In the genomic region with DNA sequence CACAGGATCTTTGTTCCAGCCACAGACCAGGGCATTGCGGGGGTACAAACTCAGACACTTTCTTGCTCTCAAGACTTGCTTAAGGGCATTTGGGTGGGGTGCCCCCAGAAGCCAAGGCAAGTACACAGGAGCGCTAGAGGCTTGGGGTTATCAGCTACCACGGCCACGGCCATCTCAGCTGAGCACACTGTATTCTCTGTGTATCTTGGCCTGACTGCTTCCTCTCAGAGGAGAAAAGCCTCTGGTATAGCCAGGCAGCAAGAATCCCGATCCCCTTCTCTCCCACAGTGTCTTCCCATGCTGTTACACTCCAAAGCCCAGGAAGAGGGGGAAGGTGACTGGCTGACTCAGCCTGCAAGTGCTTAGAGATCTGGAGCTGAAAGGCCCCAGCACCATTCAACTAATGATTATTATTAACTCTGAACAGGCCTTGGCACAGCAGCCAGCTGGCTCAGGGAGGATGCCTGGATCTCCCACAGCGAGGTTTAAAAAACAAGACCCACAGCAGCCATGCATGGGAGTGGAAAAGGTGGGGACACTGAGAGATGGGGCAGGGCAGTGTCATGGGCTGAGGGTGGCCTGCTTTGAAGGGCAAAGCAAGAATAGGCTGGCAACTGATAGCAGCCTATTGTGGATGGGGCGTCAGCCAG, we compare ENCODE assay signal across 8 mouse cellular contexts. TPM values are rescaled to one million over a fixed set of nuclear protein-coding genes. Genes with fewer than 3 reads are reported as not detected.
DNase-seq lines count a peak whose midpoint lies in the region; ATAC-seq lines count a peak whose summit lies in the region.

No protein-coding gene starts in this region.

- H3K36me3 ChIP-seq in heart, embryonic 16.5 days (ENCODE audit: control insufficient read depth, insufficient read depth): 0 out of 2 replicates have a peak, but pooled peaks cover 4% of the 10 kb centered on the region
- peaks cover 6% of the 10 kb centered on the region; the same call in 1 of the 2 replicates for H3K36me3 ChIP-seq in heart, embryonic 11.5 days (ENCODE audit: control insufficient read depth, insufficient read depth, low read length)
- H3K36me3 ChIP-seq in hindbrain, embryonic 13.5 days: peaks cover 19% of the 10 kb centered on the region
- H3K36me3 ChIP-seq in midbrain, embryonic 13.5 days: peaks cover 13% of the 10 kb centered on the region

- H3K4me3 ChIP-seq in heart, embryonic 16.5 days (ENCODE audit: low read length): no peak overlapping the region
- H3K4me3 ChIP-seq in heart, embryonic 11.5 days (ENCODE audit: low read depth, low read length): no peak overlapping the region
- no peak overlapping the region for H3K4me3 ChIP-seq in hindbrain, embryonic 13.5 days
- H3K4me3 ChIP-seq in midbrain, embryonic 13.5 days (replicated peaks): no peak overlapping the region

- H3K4me1 ChIP-seq in heart, embryonic 16.5 days (ENCODE audit: control insufficient read depth, insufficient read depth, low read length): peaks cover 23% of the 10 kb centered on the region
- H3K4me1 ChIP-seq in heart, embryonic 11.5 days (ENCODE audit: control insufficient read depth, insufficient read depth, low read length): peaks cover 15% of the 10 kb centered on the region
- peaks cover 57% of the 10 kb centered on the region for H3K4me1 ChIP-seq in hindbrain, embryonic 13.5 days (replicated peaks)
- peaks cover 45% of the 10 kb centered on the region for H3K4me1 ChIP-seq in midbrain, embryonic 13.5 days (replicated peaks)

- no peak overlapping the region for H3K9ac ChIP-seq in heart, embryonic 16.5 days (ENCODE audit: low read length)
- H3K9ac ChIP-seq in heart, embryonic 11.5 days (ENCODE audit: low read depth, low read length): no peak overlapping the region
- H3K9ac ChIP-seq in hindbrain, embryonic 13.5 days: peak overlapping the region; percentile 58
- H3K9ac ChIP-seq in midbrain, embryonic 13.5 days (replicated peaks): peak overlapping the region; percentile 58; the same call in 1 of the 2 replicates

- WGBS in heart, embryonic 16.5 days: 58% methylated on average over 7 of the region's 7 CpGs
- 57% methylated on average over 7 of the region's 7 CpGs for WGBS in heart, embryonic 11.5 days (ENCODE audit: insufficient replicate concordance)
- 73% methylated on average over 7 of the region's 7 CpGs for WGBS in hindbrain, embryonic 13.5 days
- WGBS in midbrain, embryonic 13.5 days: 79% methylated on average over 7 of the region's 7 CpGs

- H3K9me3 ChIP-seq in heart, embryonic 16.5 days (replicated peaks; ENCODE audit: control insufficient read depth, low read length): no peaks in the 10 kb centered on the region
- H3K9me3 ChIP-seq in heart, embryonic 11.5 days (replicated peaks; ENCODE audit: control insufficient read depth, low read length): no peaks in the 10 kb centered on the region
- H3K9me3 ChIP-seq in hindbrain, embryonic 13.5 days: no peaks in the 10 kb centered on the region
- H3K9me3 ChIP-seq in midbrain, embryonic 13.5 days: no peaks in the 10 kb centered on the region

- ATAC-seq in heart, embryonic 16.5 days (replicated peaks; ENCODE audit: extremely low read depth, insufficient read depth, low FRiP score): no peak
- no peak for ATAC-seq in heart, embryonic 11.5 days (replicated peaks; ENCODE audit: insufficient number of reproducible peaks, low FRiP score, low TSS enrichment)
- no peak for ATAC-seq in hindbrain, embryonic 13.5 days (ENCODE audit: low FRiP score)
- no peak for ATAC-seq in midbrain, embryonic 13.5 days

- DNase-seq in cerebellum, adult 9-11 months: peak; percentile 47
- DNase-seq in urinary bladder, postnatal 25 days (ENCODE audit: low spot score): no peak
- no peak for DNase-seq in urinary bladder, adult 2 months (ENCODE audit: low spot score)
- no peak for DNase-seq in gastrocnemius, postnatal 14 days

- intact Hi-C loops in gastrocnemius, postnatal 14 days (cut with DNase I; ENCODE audit: low total_unique reads): no loop called here

- no peak overlapping the region for H3K4me2 ChIP-seq in heart, embryonic 16.5 days (ENCODE audit: low read depth, low read length)
- H3K4me2 ChIP-seq in heart, embryonic 11.5 days: no peak overlapping the region
- no peak overlapping the region for H3K4me2 ChIP-seq in hindbrain, embryonic 13.5 days
- H3K4me2 ChIP-seq in midbrain, embryonic 13.5 days (replicated peaks): no peak overlapping the region

- no peaks in the 10 kb centered on the region for H3K27me3 ChIP-seq in heart, embryonic 16.5 days (ENCODE audit: control insufficient read depth, insufficient read depth, low read length)
- no peaks in the 10 kb centered on the region for H3K27me3 ChIP-seq in heart, embryonic 11.5 days (ENCODE audit: control insufficient read depth, insufficient read depth, low read length)
- no peaks in the 10 kb centered on the region for H3K27me3 ChIP-seq in hindbrain, embryonic 13.5 days
- no peaks in the 10 kb centered on the region for H3K27me3 ChIP-seq in midbrain, embryonic 13.5 days

- 0 out of 2 replicates have a peak overlapping the region, but pooled peaks have one; percentile 3 for H3K27ac ChIP-seq in heart, embryonic 16.5 days (ENCODE audit: low read length)
- no peak overlapping the region for H3K27ac ChIP-seq in heart, embryonic 11.5 days (ENCODE audit: low read depth, low read length)
- H3K27ac ChIP-seq in hindbrain, embryonic 13.5 days: peak overlapping the region; percentile 90
- peak overlapping the region; percentile 84 for H3K27ac ChIP-seq in midbrain, embryonic 13.5 days

RNA-seq across cellular contexts. Expression of a gene that starts 4.9 kb away (rescaled TPM):
- 3.2 and 3.5 TPM in 2 replicates for polyA plus RNA-seq in heart, embryonic 16.5 days (2015; fragmentation: Nextera tagmentation; extraction: Ambion mirVana)
- 1.7 and 2.0 TPM in 2 replicates for polyA plus RNA-seq in heart, embryonic 11.5 days (2014; fragmentation: Nextera tagmentation; extraction: Ambion mirVana)
- 3.5 and 4.3 TPM in 2 replicates for polyA plus RNA-seq in hindbrain, embryonic 13.5 days (2015; fragmentation: Nextera tagmentation; extraction: Ambion mirVana)
- 4.3 and 5.6 TPM in 2 replicates for polyA plus RNA-seq in midbrain, embryonic 13.5 days (2015; fragmentation: Nextera tagmentation; extraction: Ambion mirVana)
- 8.3 and 8.6 TPM in 2 replicates for polyA plus RNA-seq in urinary bladder, adult 2 months (2012; rRNA removed)
- total RNA-seq in gastrocnemius, postnatal 14 days (2021): 1 to 10 TPM; 2.3 to 2.9 TPM

RNA-seq across cellular contexts. Expression of a gene that starts 9.9 kb away (rescaled TPM):
- 2.5 and 3.5 TPM in 2 replicates for polyA plus RNA-seq in heart, embryonic 16.5 days (2015; fragmentation: Nextera tagmentation; extraction: Ambion mirVana)
- polyA plus RNA-seq in heart, embryonic 11.5 days (2014; fragmentation: Nextera tagmentation; extraction: Ambion mirVana): 1.3 and 1.9 TPM in 2 replicates
- 12.0 and 13.8 TPM in 2 replicates for polyA plus RNA-seq in hindbrain, embryonic 13.5 days (2015; fragmentation: Nextera tagmentation; extraction: Ambion mirVana)
- 9.9 and 11.0 TPM in 2 replicates for polyA plus RNA-seq in midbrain, embryonic 13.5 days (2015; fragmentation: Nextera tagmentation; extraction: Ambion mirVana)
- polyA plus RNA-seq in urinary bladder, adult 2 months (2012; rRNA removed): 9.4 and 13.1 TPM in 2 replicates
- total RNA-seq in gastrocnemius, postnatal 14 days (2021): 10 to 100 TPM; 23.9 to 31.1 TPM

RNA-seq across cellular contexts. Expression of a gene that starts 14.7 kb away (rescaled TPM):
- polyA plus RNA-seq in heart, embryonic 16.5 days (2015; fragmentation: Nextera tagmentation; extraction: Ambion mirVana): 7.0 and 7.4 TPM in 2 replicates
- polyA plus RNA-seq in heart, embryonic 11.5 days (2014; fragmentation: Nextera tagmentation; extraction: Ambion mirVana): 7.1 and 8.4 TPM in 2 replicates
- 26.2 and 27.1 TPM in 2 replicates for polyA plus RNA-seq in hindbrain, embryonic 13.5 days (2015; fragmentation: Nextera tagmentation; extraction: Ambion mirVana)
- polyA plus RNA-seq in midbrain, embryonic 13.5 days (2015; fragmentation: Nextera tagmentation; extraction: Ambion mirVana): 27.8 and 28.8 TPM in 2 replicates
- 7.1 and 8.5 TPM in 2 replicates for polyA plus RNA-seq in urinary bladder, adult 2 months (2012; rRNA removed)
- total RNA-seq in gastrocnemius, postnatal 14 days (2021): 1 to 10 TPM; 7.3 to 7.6 TPM

RNA-seq across cellular contexts. Expression of a gene that starts 30.4 kb away (rescaled TPM):
- 1.8 and 2.3 TPM in 2 replicates for polyA plus RNA-seq in heart, embryonic 16.5 days (2015; fragmentation: Nextera tagmentation; extraction: Ambion mirVana)
- polyA plus RNA-seq in heart, embryonic 11.5 days (2014; fragmentation: Nextera tagmentation; extraction: Ambion mirVana): 1.0 and 1.1 TPM in 2 replicates
- polyA plus RNA-seq in hindbrain, embryonic 13.5 days (2015; fragmentation: Nextera tagmentation; extraction: Ambion mirVana): 0.34 and 0.43 TPM in 2 replicates
- 0.92 and 0.95 TPM in 2 replicates for polyA plus RNA-seq in midbrain, embryonic 13.5 days (2015; fragmentation: Nextera tagmentation; extraction: Ambion mirVana)
- 0.56 and 0.96 TPM in 2 replicates for polyA plus RNA-seq in urinary bladder, adult 2 months (2012; rRNA removed)
- 1,000 to 10,000 TPM in 1 of 2 experiments, 100 to 1,000 TPM in 1; 987 to 1,055 TPM for total RNA-seq in gastrocnemius, postnatal 14 days (2021)

RNA-seq across cellular contexts. Expression of a gene that starts 41.4 kb away (rescaled TPM):
- polyA plus RNA-seq in heart, embryonic 16.5 days (2015; fragmentation: Nextera tagmentation; extraction: Ambion mirVana): 0.05 and 0.12 TPM in 2 replicates
- polyA plus RNA-seq in heart, embryonic 11.5 days (2014; fragmentation: Nextera tagmentation; extraction: Ambion mirVana): 0.13 and 0.16 TPM in 2 replicates
- polyA plus RNA-seq in hindbrain, embryonic 13.5 days (2015; fragmentation: Nextera tagmentation; extraction: Ambion mirVana): 3.0 and 3.5 TPM in 2 replicates
- 2.0 and 2.1 TPM in 2 replicates for polyA plus RNA-seq in midbrain, embryonic 13.5 days (2015; fragmentation: Nextera tagmentation; extraction: Ambion mirVana)
- 0.01 TPM in 1 of 2 replicates, not detected in the other for polyA plus RNA-seq in urinary bladder, adult 2 months (2012; rRNA removed)
- under 1 TPM in 1 of 2 experiments, not detected in 1; 0.18 TPM for total RNA-seq in gastrocnemius, postnatal 14 days (2021)

Comparison
In these comparisons a context has a peak if more than half of its experiments do, and no peak if none do; other contexts are left out.
1. H3K9ac ChIP-seq: peak in hindbrain, embryonic 13.5 days (single experiment) and midbrain, embryonic 13.5 days (single experiment); none in heart, embryonic 16.5 days (single experiment) and heart, embryonic 11.5 days (single experiment).